Mouse (Mus musculus) monocyte, adult 59 days (primary cell): ENCODE data around the gene Gm5152. TPM values are rescaled to one million over a fixed set of nuclear protein-coding genes. Genes with fewer than 3 reads are reported as not detected.

ENCODE experiments used
- total RNA-seq, 2 experiments: library from RNA; stranded (reverse); gene quantifications; one replicate each; pipeline ENCODE4 v1.2.4; 2023

Gene Gm5152
- not detected for total RNA-seq

DNA sequence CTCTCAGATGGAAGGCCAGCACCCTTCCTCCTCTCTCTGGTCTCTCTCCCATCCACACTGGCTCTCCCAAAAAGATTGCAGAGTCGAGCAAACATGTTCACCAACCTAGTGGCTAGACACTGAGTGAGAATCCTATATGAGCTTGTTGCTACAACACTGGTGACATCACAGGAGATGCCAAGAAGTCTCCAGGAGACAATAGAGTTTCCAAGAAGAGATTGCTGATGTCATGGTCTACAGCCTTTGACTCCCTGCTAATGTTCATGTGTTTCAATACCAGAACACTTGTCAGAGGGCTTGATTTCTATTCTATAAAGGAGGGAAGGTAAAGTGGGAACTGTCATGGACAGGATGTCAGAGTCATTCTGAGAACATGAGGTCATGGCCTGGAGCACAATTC is at the start of gene Gm5152:
TSS of gene Gm5152 (minus strand) at position 101 of the 400 bp plus-strand sequence.

